Mouse (Mus musculus): ENCODE results near the gene Maml3. TPM values are rescaled to one million over a fixed set of nuclear protein-coding genes. Genes with fewer than 3 reads are reported as not detected.
A peak's percentile ranks its signal among the peaks of the same experiment; 100 is the strongest.

Maml3 gene
- polyA plus RNA-seq, 1 experiment from 2014 or later: 0.69 TPM

DNA sequence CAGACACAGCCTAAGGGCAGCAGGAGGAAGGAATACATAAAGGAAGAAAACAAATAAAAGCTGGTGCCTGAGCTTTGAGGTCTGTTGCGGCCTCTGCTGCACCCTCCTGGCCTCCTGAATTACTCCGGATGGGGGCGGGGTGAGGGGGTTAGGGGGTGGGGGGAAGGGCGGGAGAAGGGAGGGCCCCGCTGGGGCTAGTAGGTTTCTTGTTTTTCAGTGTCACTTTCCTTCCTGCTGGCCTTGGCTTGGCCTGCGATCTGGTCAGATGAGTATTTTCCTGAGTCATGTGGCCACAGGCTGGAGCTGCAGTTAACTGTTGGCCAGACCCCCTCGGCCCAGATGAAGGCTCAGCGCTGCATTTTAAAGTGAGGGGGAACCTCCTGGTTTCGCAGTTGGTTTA is 452.2 kb downstream of the Maml3 start:
- Histone ChIP-seq H3K27me3 (peaks cover 3% of the 10 kb centered on the region; the same call in 1 of the 2 replicates), H3K27ac (peak overlapping the region; percentile 79), H3K9ac (peak overlapping the region; percentile 59), H3K4me3 (replicated peaks) (peak overlapping the region; percentile 49), H3K9me3 (replicated peaks) (no peaks in the 10 kb centered on the region), H3K4me2 (peak overlapping the region; percentile 61), H3K4me1 (replicated peaks) (peaks cover 34% of the 10 kb centered on the region), H3K36me3 (no peaks in the 10 kb centered on the region)
- ATAC-seq (ENCODE audit: low read depth) (peak; percentile 76), DNase-seq (peak; percentile 45)
- WGBS (ENCODE audit: insufficient replicate concordance): 1% methylated on average over 9 of the region's 9 CpGs

DNA sequence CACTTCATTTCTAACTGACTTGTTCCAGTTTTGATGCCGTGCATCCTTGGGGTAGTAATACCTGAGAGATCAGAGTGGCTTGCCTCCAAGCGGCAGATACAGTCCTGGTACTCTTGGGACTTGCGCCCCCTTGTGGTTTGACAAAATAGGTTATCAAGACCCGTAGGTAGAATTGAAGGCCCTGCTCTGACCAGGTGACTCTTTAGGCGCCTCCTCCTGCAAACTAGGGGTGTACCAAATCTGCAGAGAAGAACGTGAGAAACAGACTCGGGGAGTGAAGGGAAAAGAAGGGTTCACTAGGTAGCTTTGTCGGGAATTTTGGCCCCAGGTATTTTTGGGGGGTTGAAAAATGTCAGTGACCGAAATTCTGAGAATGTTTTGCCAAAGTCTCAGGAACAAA is 452.6 kb downstream of the Maml3 start:
- Histone ChIP-seq H3K4me1 (replicated peaks) (peaks cover 34% of the 10 kb centered on the region), H3K4me2 (peak overlapping the region; percentile 61), H3K27me3 (peaks cover 3% of the 10 kb centered on the region; the same call in 1 of the 2 replicates), H3K36me3 (no peaks in the 10 kb centered on the region), H3K9ac (peak overlapping the region; percentile 59), H3K9me3 (replicated peaks) (no peaks in the 10 kb centered on the region), H3K4me3 (replicated peaks) (peak overlapping the region; percentile 49), H3K27ac (peak overlapping the region; percentile 79)
- peak; percentile 76 for DNase-seq
- under 1% methylated on average over 9 of the region's 9 CpGs for WGBS (ENCODE audit: insufficient replicate concordance)
- peak; percentile 77 for ATAC-seq (ENCODE audit: low read depth)

DNA sequence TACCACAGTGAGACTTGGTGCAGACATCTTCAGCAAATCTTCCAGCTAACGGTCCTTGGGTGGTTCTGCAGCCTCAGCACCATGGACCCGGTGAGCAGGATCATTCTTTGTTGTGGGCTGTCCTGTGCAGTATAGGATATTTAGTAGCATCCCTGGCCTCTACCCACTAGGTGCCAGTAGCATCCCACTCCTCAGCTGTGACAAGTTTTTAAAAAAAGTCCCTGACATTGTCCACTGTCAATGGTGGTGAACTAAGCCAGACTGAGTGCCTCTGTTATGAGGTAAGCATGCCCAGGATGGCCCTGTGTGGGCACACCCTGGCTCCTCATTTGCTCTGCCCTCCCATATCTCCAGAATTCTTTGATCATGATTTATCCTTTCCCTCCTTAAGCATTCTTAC is 453.7 kb downstream of the Maml3 start:
- 65% methylated on average over 2 of the region's 2 CpGs for WGBS (ENCODE audit: insufficient replicate concordance)
- Histone ChIP-seq H3K36me3 (no peaks in the 10 kb centered on the region), H3K4me1 (replicated peaks) (peaks cover 41% of the 10 kb centered on the region), H3K9ac (no peak overlapping the region), H3K27me3 (peaks cover 3% of the 10 kb centered on the region; the same call in 1 of the 2 replicates), H3K4me3 (replicated peaks) (no peak overlapping the region), H3K4me2 (no peak overlapping the region), H3K9me3 (replicated peaks) (no peaks in the 10 kb centered on the region), H3K27ac (no peak overlapping the region)
- no peak for DNase-seq
- ATAC-seq (ENCODE audit: low read depth): no peak

DNA sequence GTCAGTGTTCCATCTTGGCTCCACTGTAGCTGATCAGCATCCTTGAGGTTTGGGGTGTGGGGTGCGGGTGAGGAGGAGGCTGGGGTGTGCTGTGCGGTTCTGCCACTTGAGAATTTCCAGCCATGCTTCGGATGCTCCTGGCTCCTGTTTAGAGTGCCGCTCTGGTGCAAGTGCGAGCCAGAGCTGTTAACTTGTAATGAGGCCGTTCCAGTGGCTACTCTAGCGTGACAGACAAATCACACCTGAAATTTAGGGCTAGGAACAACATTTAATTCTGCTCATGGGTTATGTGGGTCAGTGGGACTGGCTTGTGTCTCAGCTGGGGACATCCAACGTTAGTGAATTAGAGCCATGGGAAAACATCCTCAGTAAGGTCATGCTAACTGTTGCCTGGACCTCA is 454.9 kb downstream of the Maml3 start:
- Histone ChIP-seq H3K36me3 (no peaks in the 10 kb centered on the region), H3K4me2 (no peak overlapping the region), H3K27ac (no peak overlapping the region), H3K4me3 (replicated peaks) (no peak overlapping the region), H3K9ac (no peak overlapping the region), H3K4me1 (replicated peaks) (peaks cover 37% of the 10 kb centered on the region), H3K27me3 (peaks cover 3% of the 10 kb centered on the region; the same call in 1 of the 2 replicates), H3K9me3 (replicated peaks) (no peaks in the 10 kb centered on the region)
- DNase-seq (no peak), ATAC-seq (ENCODE audit: low read depth) (no peak)
- 71% methylated on average over 8 of the region's 8 CpGs for WGBS (ENCODE audit: insufficient replicate concordance)

DNA sequence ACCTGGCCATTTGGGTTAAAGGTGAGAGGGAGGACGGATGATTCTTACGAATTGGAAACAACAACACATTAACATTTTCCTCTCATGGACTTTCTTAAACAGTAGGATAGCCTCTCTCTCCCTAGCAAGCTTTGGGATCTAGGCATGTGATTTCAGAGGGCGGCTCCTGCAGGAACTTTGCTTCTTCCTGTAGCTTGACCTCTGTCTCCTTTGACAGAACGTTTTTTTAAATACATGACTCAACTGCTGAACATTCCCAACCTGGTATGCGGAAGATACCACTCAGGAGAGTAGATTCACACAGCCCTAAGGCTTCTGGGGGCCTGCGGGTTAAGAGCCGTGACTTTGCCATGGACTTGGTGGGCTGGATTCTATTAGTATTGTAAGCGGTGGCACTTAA is 455.4 kb downstream of the Maml3 start:
- ATAC-seq (ENCODE audit: low read depth) (no peak), DNase-seq (no peak)
- Histone ChIP-seq H3K36me3 (no peaks in the 10 kb centered on the region), H3K4me3 (replicated peaks) (no peak overlapping the region), H3K27me3 (peaks cover 3% of the 10 kb centered on the region; the same call in 1 of the 2 replicates), H3K27ac (no peak overlapping the region), H3K4me1 (replicated peaks) (peaks cover 37% of the 10 kb centered on the region), H3K9me3 (replicated peaks) (no peaks in the 10 kb centered on the region), H3K4me2 (no peak overlapping the region), H3K9ac (no peak overlapping the region)
- 65% methylated on average over 8 of the region's 8 CpGs for WGBS (ENCODE audit: insufficient replicate concordance)

DNA sequence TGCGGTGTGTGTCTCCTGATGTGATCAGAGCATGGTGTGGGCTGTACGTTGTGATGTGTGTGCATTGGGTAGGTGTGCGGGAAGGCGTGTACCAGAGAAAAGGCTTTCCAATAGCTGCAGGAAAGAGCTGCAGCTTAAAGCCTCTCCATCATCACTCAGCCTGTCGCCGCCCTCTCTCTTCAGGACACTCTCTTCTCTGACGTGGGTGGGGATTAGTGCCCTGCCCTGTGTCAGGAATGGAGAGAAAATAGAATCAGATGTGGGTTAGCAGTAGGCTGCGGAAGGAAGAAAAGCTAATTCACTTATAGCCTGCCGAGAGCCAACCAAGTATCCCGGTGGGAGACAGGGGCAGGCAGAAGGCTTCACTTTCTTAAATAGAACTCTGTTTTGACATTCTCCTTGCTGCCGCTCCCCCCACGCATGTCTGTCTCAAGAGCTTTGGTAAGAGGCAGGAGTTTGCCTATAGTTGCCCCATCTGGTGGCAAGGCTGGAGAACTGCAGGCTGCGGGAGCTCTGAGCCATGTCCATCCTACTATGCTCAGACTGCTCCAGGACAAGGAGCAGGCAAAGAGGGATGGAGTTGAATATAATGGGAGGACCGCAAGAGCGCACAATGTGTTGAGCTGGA is 456.7 kb downstream of the Maml3 start:
- no peak for ATAC-seq (ENCODE audit: low read depth)
- Histone ChIP-seq H3K27ac (no peak overlapping the region), H3K4me2 (no peak overlapping the region), H3K4me1 (replicated peaks) (peaks cover 26% of the 10 kb centered on the region), H3K27me3 (peaks cover 3% of the 10 kb centered on the region; the same call in 1 of the 2 replicates), H3K36me3 (no peaks in the 10 kb centered on the region), H3K9me3 (replicated peaks) (no peaks in the 10 kb centered on the region), H3K9ac (no peak overlapping the region), H3K4me3 (replicated peaks) (no peak overlapping the region)
- WGBS (ENCODE audit: insufficient replicate concordance): 39% methylated on average over 15 of the region's 15 CpGs
- peak; percentile 47 for DNase-seq

DNA sequence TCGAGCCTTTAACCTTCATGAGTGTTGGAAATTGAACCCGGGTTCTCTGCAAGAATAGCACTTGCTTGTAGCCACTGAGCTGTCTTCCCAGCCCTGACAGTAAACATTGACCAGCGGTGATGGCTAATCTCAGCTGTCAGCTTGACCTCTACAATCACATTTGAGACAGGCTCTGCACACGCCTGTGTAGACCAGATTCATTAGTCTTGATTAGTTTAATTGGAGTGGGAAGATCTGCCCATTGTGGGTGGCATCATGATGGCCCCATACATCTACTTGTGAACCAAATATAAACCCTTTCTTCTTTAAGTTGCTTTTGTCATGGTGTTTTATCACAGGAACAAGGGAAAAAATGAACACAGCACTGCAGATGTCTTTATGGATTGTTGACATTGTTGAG is 457.5 kb downstream of the Maml3 start:
- Histone ChIP-seq H3K27me3 (peaks cover 3% of the 10 kb centered on the region; the same call in 1 of the 2 replicates), H3K4me3 (replicated peaks) (no peak overlapping the region), H3K4me1 (replicated peaks) (peaks cover 18% of the 10 kb centered on the region), H3K27ac (no peak overlapping the region), H3K9ac (no peak overlapping the region), H3K9me3 (replicated peaks) (no peaks in the 10 kb centered on the region), H3K4me2 (no peak overlapping the region), H3K36me3 (no peaks in the 10 kb centered on the region)
- 78% methylated on average over 4 of the region's 4 CpGs for WGBS (ENCODE audit: insufficient replicate concordance)
- DNase-seq (no peak), ATAC-seq (ENCODE audit: low read depth) (no peak)

DNA sequence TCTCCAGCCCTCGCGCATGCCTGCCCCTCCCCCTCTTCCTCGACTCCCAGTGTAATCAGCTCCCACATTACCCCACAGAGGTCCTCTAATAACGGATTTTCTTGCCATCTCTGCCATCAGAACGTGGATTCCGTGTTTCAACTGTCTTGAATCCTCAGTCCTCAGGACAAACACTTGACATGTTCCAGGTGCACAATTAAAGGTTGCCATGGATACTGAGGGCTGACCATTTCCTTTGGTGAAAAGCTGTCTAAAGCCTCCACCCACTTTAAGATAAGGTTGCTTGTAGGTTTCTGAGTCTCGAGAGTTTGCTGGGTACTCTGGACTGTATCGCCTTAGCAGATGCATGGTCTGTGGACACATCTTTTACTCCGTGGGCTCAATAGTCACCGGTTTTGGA is 458.6 kb downstream of the Maml3 start:
- H3K4me2 ChIP-seq: no peak overlapping the region
- ATAC-seq (ENCODE audit: low read depth) (no peak), DNase-seq (no peak)
- no peak overlapping the region for H3K27ac ChIP-seq
- H3K9ac ChIP-seq: no peak overlapping the region
- H3K36me3 ChIP-seq: no peaks in the 10 kb centered on the region
- H3K9me3 ChIP-seq (replicated peaks): no peaks in the 10 kb centered on the region
- peaks cover 12% of the 10 kb centered on the region for H3K4me1 ChIP-seq (replicated peaks)
- WGBS (ENCODE audit: insufficient replicate concordance): 39% methylated on average over 10 of the region's 10 CpGs
- H3K4me3 ChIP-seq (replicated peaks): no peak overlapping the region
- H3K27me3 ChIP-seq: peaks cover 3% of the 10 kb centered on the region; the same call in 1 of the 2 replicates

DNA sequence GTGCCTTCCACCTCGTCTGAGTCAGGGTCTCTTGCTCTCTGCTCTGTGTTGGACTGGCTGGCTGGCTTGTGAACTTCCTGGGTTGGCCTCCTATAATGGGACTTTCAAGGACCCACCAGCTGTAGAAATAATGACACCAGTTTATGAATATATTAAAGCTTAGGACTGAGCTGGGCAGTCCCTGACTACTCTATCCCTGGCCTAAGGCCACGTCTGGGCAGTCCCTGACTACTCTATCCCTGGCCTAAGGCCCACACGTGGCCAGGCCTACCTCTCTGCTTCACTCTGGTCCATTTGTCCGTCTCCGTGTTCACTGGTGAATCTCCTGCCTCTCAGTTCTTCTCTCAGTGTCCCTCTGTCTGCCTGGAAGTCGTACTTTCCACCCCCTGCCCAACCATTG is 459.4 kb downstream of the Maml3 start:
- Histone ChIP-seq H3K36me3 (no peaks in the 10 kb centered on the region), H3K27me3 (peaks cover 3% of the 10 kb centered on the region; the same call in 1 of the 2 replicates), H3K27ac (no peak overlapping the region), H3K4me1 (replicated peaks) (peaks cover 12% of the 10 kb centered on the region), H3K9ac (no peak overlapping the region), H3K4me2 (no peak overlapping the region), H3K4me3 (replicated peaks) (no peak overlapping the region), H3K9me3 (replicated peaks) (no peaks in the 10 kb centered on the region)
- ATAC-seq (ENCODE audit: low read depth) (no peak), DNase-seq (no peak)
- 65% methylated on average over 6 of the region's 6 CpGs for WGBS (ENCODE audit: insufficient replicate concordance)

DNA sequence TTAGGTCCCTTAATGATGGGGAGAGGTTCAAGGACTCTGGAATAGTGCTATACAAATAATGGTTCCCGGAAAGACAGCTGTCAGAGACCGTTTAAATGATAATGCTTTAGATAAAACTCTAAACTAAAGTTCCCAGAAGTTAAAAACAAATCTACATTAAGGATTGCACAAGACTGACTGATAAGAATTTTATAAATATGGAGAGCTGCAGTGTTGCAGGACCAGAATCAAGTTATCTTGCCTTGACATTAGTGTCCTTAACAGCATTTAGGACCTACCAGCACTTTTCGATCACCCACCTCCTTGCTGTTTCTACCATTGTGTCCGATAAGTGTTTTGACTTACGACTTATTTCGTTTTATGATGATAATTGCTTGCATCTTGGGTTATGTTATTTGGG is 466.6 kb downstream of the Maml3 start:
- peak; percentile 63 for ATAC-seq (ENCODE audit: low read depth)
- H3K9ac ChIP-seq: no peak overlapping the region
- H3K4me2 ChIP-seq: no peak overlapping the region
- peaks cover 4% of the 10 kb centered on the region; the same call in 1 of the 2 replicates for H3K9me3 ChIP-seq (replicated peaks)
- H3K4me1 ChIP-seq (replicated peaks): peaks cover 23% of the 10 kb centered on the region
- no peak for DNase-seq
- 52% methylated on average over 6 of the region's 6 CpGs for WGBS (ENCODE audit: insufficient replicate concordance)
- no peaks in the 10 kb centered on the region for H3K36me3 ChIP-seq
- H3K4me3 ChIP-seq (replicated peaks): no peak overlapping the region
- H3K27ac ChIP-seq: no peak overlapping the region
- H3K27me3 ChIP-seq: no peaks in the 10 kb centered on the region

DNA sequence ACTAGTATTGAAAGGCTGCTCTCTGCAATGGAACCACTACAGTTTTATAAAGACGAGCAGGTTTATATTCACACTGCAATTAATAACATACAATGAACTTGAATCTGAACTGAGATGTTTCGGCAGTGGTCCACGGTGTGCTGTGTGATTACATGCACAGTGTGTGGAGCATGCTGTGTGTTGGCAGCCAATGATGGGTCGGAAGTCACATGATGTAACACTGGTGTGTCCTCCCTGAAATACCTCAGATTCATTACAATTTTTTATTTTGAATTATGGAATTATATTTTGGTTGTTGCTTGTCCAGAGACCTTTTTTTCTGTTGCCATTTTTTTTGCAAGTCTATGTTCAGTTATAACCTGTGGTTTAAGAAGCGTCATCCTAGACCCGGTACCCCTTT is 467.6 kb downstream of the Maml3 start:
- Histone ChIP-seq H3K27ac (no peak overlapping the region), H3K9me3 (replicated peaks) (peaks cover 4% of the 10 kb centered on the region; the same call in 1 of the 2 replicates), H3K4me3 (replicated peaks) (no peak overlapping the region), H3K9ac (no peak overlapping the region), H3K4me1 (replicated peaks) (peaks cover 23% of the 10 kb centered on the region), H3K36me3 (no peaks in the 10 kb centered on the region), H3K4me2 (peak overlapping the region; percentile 45; the same call in 1 of the 2 replicates), H3K27me3 (no peaks in the 10 kb centered on the region)
- no peak for ATAC-seq (ENCODE audit: low read depth)
- 84% methylated on average over 6 of the region's 6 CpGs for WGBS (ENCODE audit: insufficient replicate concordance)
- no peak for DNase-seq

DNA sequence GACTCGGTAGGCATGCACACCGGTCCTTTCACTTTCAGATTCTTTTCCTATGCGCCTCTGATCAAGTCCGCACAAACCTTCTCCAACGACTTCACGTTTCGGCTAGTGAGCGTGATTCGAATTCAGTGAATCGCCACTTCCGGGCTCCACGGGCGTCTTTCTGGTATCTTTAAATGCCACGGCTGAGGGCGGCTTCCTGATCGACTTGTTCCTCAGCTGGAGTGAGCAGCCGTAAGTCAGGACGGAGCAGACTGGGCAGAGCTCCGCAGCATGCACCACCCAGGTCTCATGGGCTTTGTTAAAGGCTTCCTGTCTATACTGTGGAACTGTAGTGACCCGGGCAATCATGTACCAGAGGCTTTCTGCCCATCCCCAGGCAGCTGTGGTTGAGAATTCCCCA is 468.2 kb downstream of the Maml3 start:
- Histone ChIP-seq H3K9ac (no peak overlapping the region), H3K4me3 (replicated peaks) (peak overlapping the region; percentile 40), H3K36me3 (no peaks in the 10 kb centered on the region), H3K9me3 (replicated peaks) (peaks cover 4% of the 10 kb centered on the region; the same call in 1 of the 2 replicates), H3K27me3 (no peaks in the 10 kb centered on the region), H3K27ac (no peak overlapping the region), H3K4me2 (peak overlapping the region; percentile 45), H3K4me1 (replicated peaks) (peaks cover 23% of the 10 kb centered on the region)
- WGBS (ENCODE audit: insufficient replicate concordance): 47% methylated on average over 20 of the region's 20 CpGs
- no peak for ATAC-seq (ENCODE audit: low read depth)
- DNase-seq: no peak
